Mouse (Mus musculus): ENCODE data around the gene Gabpb1. TPM values are rescaled to one million over a fixed set of nuclear protein-coding genes. Genes with fewer than 3 reads are reported as not detected.
"Not testable (repeated sequence)": the region's sequence is repeated elsewhere in the genome, so short reads cannot be mapped to it uniquely, and the experiment has no call there.

Gabpb1 gene
- polyA plus RNA-seq, 1 experiment from 2014 or later, result 13.2 TPM

- H3K4me3 ChIP-seq (ENCODE audit: low read depth, low read length), result no peak overlapping the region
- ATAC-seq (no peak), DNase-seq (no peak)
- no peak overlapping the region for H3K9ac ChIP-seq (replicated peaks)
- H3K9me3 ChIP-seq (ENCODE audit: low read length), result no peaks in the 10 kb centered on the region
- WGBS (ENCODE audit: insufficient replicate concordance), result 78% methylated on average over 3 of the region's 3 CpGs
- no peaks in the 10 kb centered on the region for H3K36me3 ChIP-seq (replicated peaks; ENCODE audit: insufficient read depth, low read length)
- peaks cover 6% of the 10 kb centered on the region; the same call in 1 of the 2 replicates for H3K4me1 ChIP-seq (ENCODE audit: insufficient read depth)
- no peak for TF ChIP-seq CTCF (IDR thresholded peaks at IDR 0.05; ENCODE audit: low read depth)
- TF ChIP-seq EP300 (IDR thresholded peaks at IDR 0.05; ENCODE audit: low read depth), result no peak
- no peak overlapping the region for H3K27ac ChIP-seq (ENCODE audit: low read depth)
- H3K27me3 ChIP-seq (ENCODE audit: insufficient read depth, low read length), result no peaks in the 10 kb centered on the region
- no peak overlapping the region for H3K4me2 ChIP-seq (ENCODE audit: low read depth, low read length)
Observed at GRCm38 (mm10) chr2:126615355-126615754, 60.8 kb downstream of the Gabpb1 start.

GRCm38 (mm10) chr2:126609600-126609999 lies 66.5 kb downstream of the Gabpb1 start:
- DNase-seq, result not testable (repeated sequence)

DNA sequence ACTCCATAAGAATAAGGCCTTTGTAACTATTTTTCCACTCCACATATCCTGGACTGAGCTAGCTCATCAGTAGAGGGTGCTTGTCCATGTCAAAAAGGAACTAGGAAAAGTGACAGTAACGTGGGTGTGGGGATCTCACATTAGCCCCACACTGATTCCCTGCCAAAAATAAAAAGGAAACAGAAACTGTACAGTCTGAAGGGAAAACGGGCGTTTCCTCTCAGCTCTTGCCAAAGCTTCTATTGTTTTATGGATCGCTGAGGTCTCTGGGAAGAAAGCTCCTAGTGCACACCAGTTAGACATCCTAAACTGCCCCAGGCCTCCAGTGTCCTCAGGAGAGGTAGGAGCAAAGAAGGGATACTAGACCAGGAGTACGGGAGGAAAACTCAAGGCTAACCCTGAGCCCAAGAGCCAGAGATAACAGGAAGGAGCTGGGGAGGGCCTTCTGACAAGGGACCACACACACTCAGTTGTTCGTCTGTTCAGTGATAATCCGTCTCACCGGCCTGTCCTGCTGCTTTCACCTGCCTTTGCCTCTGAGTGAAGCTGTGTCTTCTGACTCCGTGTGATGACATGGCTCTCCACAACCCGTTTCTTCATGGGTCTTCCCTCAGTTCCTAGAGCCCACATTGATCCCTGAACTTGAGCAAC lies 68.5 kb downstream of the Gabpb1 start:
- H3K27ac ChIP-seq (ENCODE audit: low read depth), result no peak overlapping the region
- no peak for DNase-seq

More at GRCm38 (mm10) chr2:126609600-126609999, 66.5 kb downstream of the Gabpb1 start:
- not testable (repeated sequence) for H3K36me3 ChIP-seq (replicated peaks; ENCODE audit: insufficient read depth, low read length); H3K27ac ChIP-seq (ENCODE audit: low read depth); ATAC-seq; H3K9ac ChIP-seq (replicated peaks); H3K4me3 ChIP-seq (ENCODE audit: low read depth, low read length); H3K9me3 ChIP-seq (ENCODE audit: low read length); H3K4me2 ChIP-seq (ENCODE audit: low read depth, low read length); H3K27me3 ChIP-seq (ENCODE audit: insufficient read depth, low read length)
- H3K4me1 ChIP-seq (ENCODE audit: insufficient read depth), result peaks cover 13% of the 10 kb centered on the region
- WGBS (ENCODE audit: insufficient replicate concordance), result 45% methylated on average over 12 of the region's 12 CpGs

DNA sequence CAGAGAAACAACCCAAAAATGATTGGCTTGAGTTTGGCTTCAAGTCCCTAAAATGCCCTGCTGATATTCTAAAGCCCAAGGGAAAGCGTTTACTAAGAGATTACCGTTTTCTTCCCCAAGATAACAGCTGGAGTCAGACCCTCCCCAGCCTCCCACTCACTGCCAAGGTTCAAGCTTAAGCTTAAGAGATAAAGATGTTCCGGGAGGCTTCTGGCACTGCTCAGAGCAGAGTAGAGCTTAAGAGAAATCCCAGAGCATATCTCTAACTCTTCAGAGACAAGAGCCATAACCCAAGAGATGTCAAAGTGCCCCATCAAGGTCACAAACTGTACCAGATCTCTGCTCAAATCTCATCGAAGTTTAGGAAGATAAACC lies 69.5 kb downstream of the Gabpb1 start:
- H3K27ac ChIP-seq (ENCODE audit: low read depth), result no peak overlapping the region; the same call in 1 of the 2 replicates
- H3K4me1 ChIP-seq (ENCODE audit: insufficient read depth), result peaks cover 15% of the 10 kb centered on the region
- TF ChIP-seq CTCF (IDR thresholded peaks at IDR 0.05; ENCODE audit: low read depth) (no peak), EP300 (IDR thresholded peaks at IDR 0.05; ENCODE audit: low read depth) (no peak)
- H3K9ac ChIP-seq (replicated peaks), result no peak overlapping the region
- no peak overlapping the region for H3K4me2 ChIP-seq (ENCODE audit: low read depth, low read length)
- WGBS (ENCODE audit: insufficient replicate concordance), result 29% methylated on average over 4 of the region's 4 CpGs
- no peaks in the 10 kb centered on the region for H3K36me3 ChIP-seq (replicated peaks; ENCODE audit: insufficient read depth, low read length)
- H3K9me3 ChIP-seq (ENCODE audit: low read length), result no peaks in the 10 kb centered on the region
- ATAC-seq, result no peak
- DNase-seq, result no peak
- H3K27me3 ChIP-seq (ENCODE audit: insufficient read depth, low read length), result no peaks in the 10 kb centered on the region
- H3K4me3 ChIP-seq (ENCODE audit: low read depth, low read length), result no peak overlapping the region

More for the DNA sequence above, 68.5 kb downstream of the Gabpb1 start:
- no peak overlapping the region for H3K4me3 ChIP-seq (ENCODE audit: low read depth, low read length)
- TF ChIP-seq CTCF (IDR thresholded peaks at IDR 0.05; ENCODE audit: low read depth), result no peak
- TF ChIP-seq EP300 (IDR thresholded peaks at IDR 0.05; ENCODE audit: low read depth), result no peak
- H3K9me3 ChIP-seq (ENCODE audit: low read length), result no peaks in the 10 kb centered on the region
- 41% methylated on average over 10 of the region's 10 CpGs for WGBS (ENCODE audit: insufficient replicate concordance)
- H3K27me3 ChIP-seq (ENCODE audit: insufficient read depth, low read length), result no peaks in the 10 kb centered on the region
- ATAC-seq, result no peak
- no peaks in the 10 kb centered on the region for H3K36me3 ChIP-seq (replicated peaks; ENCODE audit: insufficient read depth, low read length)
- H3K4me2 ChIP-seq (ENCODE audit: low read depth, low read length), result peak overlapping the region; percentile 16; the same call in 1 of the 2 replicates
- peaks cover 13% of the 10 kb centered on the region for H3K4me1 ChIP-seq (ENCODE audit: insufficient read depth)
- H3K9ac ChIP-seq (replicated peaks), result no peak overlapping the region

DNA sequence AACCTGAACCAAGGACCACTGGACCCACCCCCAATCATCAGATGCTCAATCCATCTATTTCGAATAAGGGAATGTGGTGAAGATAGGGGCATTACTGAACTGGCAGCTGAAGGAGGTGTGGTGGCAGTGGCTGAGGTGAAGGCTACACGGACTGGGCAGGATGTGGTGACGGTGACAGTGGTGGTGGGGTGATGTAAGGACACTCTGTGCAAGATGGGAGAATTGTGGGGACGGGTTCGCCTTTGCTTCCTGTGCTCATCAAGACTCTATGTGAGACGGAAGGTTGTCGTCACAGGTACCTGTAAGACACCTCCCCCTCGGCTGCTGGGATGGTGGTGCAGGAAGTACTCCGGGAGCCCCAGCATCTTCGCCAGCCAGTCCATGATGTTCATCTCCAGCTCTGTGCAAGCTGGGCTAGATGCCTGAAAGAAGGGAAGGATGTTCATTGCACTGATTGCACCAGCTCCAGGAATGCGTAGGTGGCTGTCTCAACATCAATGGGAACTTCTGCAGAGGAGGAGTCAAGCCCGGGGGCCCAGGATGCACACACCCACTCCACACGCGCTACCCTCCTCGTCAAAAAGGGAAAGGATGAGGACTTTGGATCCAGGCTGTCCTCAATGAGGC lies 70.0 kb downstream of the Gabpb1 start:
- Histone ChIP-seq H3K4me2 (ENCODE audit: low read depth, low read length) (peak overlapping the region; percentile 22; the same call in 1 of the 2 replicates), H3K9ac (replicated peaks) (no peak overlapping the region), H3K4me3 (ENCODE audit: low read depth, low read length) (no peak overlapping the region), H3K36me3 (replicated peaks; ENCODE audit: insufficient read depth, low read length) (no peaks in the 10 kb centered on the region), H3K9me3 (ENCODE audit: low read length) (no peaks in the 10 kb centered on the region), H3K27me3 (ENCODE audit: insufficient read depth, low read length) (no peaks in the 10 kb centered on the region), H3K4me1 (ENCODE audit: insufficient read depth) (peaks cover 19% of the 10 kb centered on the region), H3K27ac (ENCODE audit: low read depth) (no peak overlapping the region; the same call in 1 of the 2 replicates)
- ATAC-seq (peak; percentile 53), DNase-seq (peak; percentile 45)
- 58% methylated on average over 15 of the region's 15 CpGs for WGBS (ENCODE audit: insufficient replicate concordance)
- no peak for TF ChIP-seq CTCF (IDR thresholded peaks at IDR 0.05; ENCODE audit: low read depth)
- TF ChIP-seq EP300 (IDR thresholded peaks at IDR 0.05; ENCODE audit: low read depth), result no peak

- H3K9me3 ChIP-seq (ENCODE audit: low read length), result no peaks in the 10 kb centered on the region
- H3K4me3 ChIP-seq (ENCODE audit: low read depth, low read length), result no peak overlapping the region
- H3K4me1 ChIP-seq (ENCODE audit: insufficient read depth), result peaks cover 33% of the 10 kb centered on the region
- H3K9ac ChIP-seq (replicated peaks), result no peak overlapping the region
- ATAC-seq, result 0 out of 2 replicates have a peak, but pooled peaks have one; percentile 5
- H3K27ac ChIP-seq (ENCODE audit: low read depth), result peak overlapping the region; percentile 69
- no peak for TF ChIP-seq CTCF (IDR thresholded peaks at IDR 0.05; ENCODE audit: low read depth)
- TF ChIP-seq EP300 (IDR thresholded peaks at IDR 0.05; ENCODE audit: low read depth), result no peak
- no peaks in the 10 kb centered on the region for H3K27me3 ChIP-seq (ENCODE audit: insufficient read depth, low read length)
- DNase-seq, result peak; percentile 36
- H3K4me2 ChIP-seq (ENCODE audit: low read depth, low read length), result no peak overlapping the region
- H3K36me3 ChIP-seq (replicated peaks; ENCODE audit: insufficient read depth, low read length), result no peaks in the 10 kb centered on the region
- WGBS (ENCODE audit: insufficient replicate concordance), result 41% methylated on average over 14 of the region's 14 CpGs
Observed at GRCm38 (mm10) chr2:126601918-126602600, 74.1 kb downstream of the Gabpb1 start.
